Mouse (Mus musculus): Measurements from ENCODE around the gene Padi2. TPM values are rescaled to one million over a fixed set of nuclear protein-coding genes. Genes with fewer than 3 reads are reported as not detected.
A peak's percentile ranks its signal among the peaks of the same experiment; 100 is the strongest.

Padi2 gene
- polyA plus RNA-seq, 2 experiments, result 1.0 to 1.8 TPM

DNA sequence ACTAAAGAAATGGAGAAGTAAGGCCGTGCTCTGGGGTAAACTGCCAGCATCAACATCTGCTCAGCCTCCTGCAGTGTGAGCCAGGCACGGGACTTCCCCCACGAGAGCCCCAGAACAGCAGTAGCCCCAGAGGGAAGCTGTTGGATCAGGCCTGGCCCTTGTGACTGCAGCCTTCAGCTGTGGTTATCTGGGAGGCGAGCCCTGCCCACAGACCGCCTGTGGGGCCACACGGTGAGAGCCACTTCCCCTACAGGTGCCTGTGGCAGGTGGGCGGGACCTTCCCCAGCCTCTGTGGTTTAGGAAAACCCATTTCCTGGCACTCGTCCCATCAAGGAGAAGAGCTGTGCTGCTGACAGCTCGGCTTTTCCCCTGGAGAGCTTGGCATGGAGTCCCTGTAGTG, 77.3 kb downstream of the Padi2 start:
- Histone ChIP-seq H3K4me2 (ENCODE audit: low read depth) (no peak overlapping the region), H3K36me3 (replicated peaks; ENCODE audit: control insufficient read depth, insufficient read depth, low read depth) (peaks cover 6% of the 10 kb centered on the region), H3K9me3 (ENCODE audit: control insufficient read depth, low read length) (no peaks in the 10 kb centered on the region), H3K9ac (replicated peaks) (no peak overlapping the region), H3K27ac (no peak overlapping the region), H3K27me3 (ENCODE audit: control insufficient read depth, insufficient read depth, low read length) (no peaks in the 10 kb centered on the region), H3K4me1 (replicated peaks; ENCODE audit: control insufficient read depth in 2 of 2, insufficient read depth in 2 of 2, low read length in 1 of 2) (peaks cover 0 to 13% of the 10 kb centered on the region in 2 experiments; a peak in 2 of 4 replicates), H3K4me3 (ENCODE audit: insufficient read depth in 1 of 2, low read depth in 2 of 2, low read length in 2 of 2) (no peak overlapping the region)
- 1% methylated on average over 9 of the region's 9 CpGs for WGBS (ENCODE audit: insufficient replicate concordance)
- DNase-seq (ENCODE audit: low read depth in 3 of 3, low spot score in 3 of 3) (peak; percentile 28 to 39 (median 39)), ATAC-seq (ENCODE audit: insufficient read depth) (peak; percentile 17; the same call in 1 of the 2 replicates)
- TF ChIP-seq CTCF (IDR thresholded peaks at IDR 0.05; ENCODE audit: low read depth) (no peak), EP300 (IDR thresholded peaks at IDR 0.05; ENCODE audit: low read depth) (no peak)

DNA sequence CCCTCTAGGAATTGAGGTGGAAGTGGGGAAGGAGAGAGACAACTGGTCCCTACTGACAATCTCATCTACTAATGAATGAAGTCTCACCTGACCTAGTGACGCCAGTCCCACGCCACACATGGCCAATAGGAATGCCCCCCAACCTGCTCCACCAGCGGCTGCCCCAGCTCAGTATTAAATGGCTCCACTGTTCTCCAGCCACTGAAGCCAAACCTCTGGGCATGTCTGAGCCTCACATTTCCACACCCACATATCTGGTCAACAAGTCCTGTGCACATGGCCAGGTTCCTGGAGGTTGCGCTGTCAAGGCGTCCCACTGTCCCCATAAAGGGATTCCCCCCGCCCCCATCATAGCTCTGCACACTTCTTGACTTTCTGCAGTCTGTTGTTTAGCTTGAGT, 78.4 kb downstream of the Padi2 start:
- no peaks in the 10 kb centered on the region for H3K9me3 ChIP-seq (ENCODE audit: control insufficient read depth, low read length)
- TF ChIP-seq CTCF (IDR thresholded peaks at IDR 0.05; ENCODE audit: low read depth), result no peak
- TF ChIP-seq EP300 (IDR thresholded peaks at IDR 0.05; ENCODE audit: low read depth), result no peak
- 71% methylated on average over 6 of the region's 6 CpGs for WGBS (ENCODE audit: insufficient replicate concordance)
- no peaks in the 10 kb centered on the region for H3K36me3 ChIP-seq (replicated peaks; ENCODE audit: control insufficient read depth, insufficient read depth, low read depth)
- H3K27me3 ChIP-seq (ENCODE audit: control insufficient read depth, insufficient read depth, low read length), result no peaks in the 10 kb centered on the region
- H3K4me3 ChIP-seq (ENCODE audit: insufficient read depth in 1 of 2, low read depth in 2 of 2, low read length in 2 of 2), result no peak overlapping the region
- H3K27ac ChIP-seq, result no peak overlapping the region
- ATAC-seq (ENCODE audit: insufficient read depth) (no peak), DNase-seq (ENCODE audit: low read depth in 3 of 3, low spot score in 3 of 3) (no peak)
- no peak overlapping the region for H3K9ac ChIP-seq (replicated peaks)
- H3K4me2 ChIP-seq (ENCODE audit: low read depth), result no peak overlapping the region
- peaks cover 0 to 13% of the 10 kb centered on the region in 2 experiments; a peak in 2 of 4 replicates for H3K4me1 ChIP-seq (replicated peaks; ENCODE audit: control insufficient read depth in 2 of 2, insufficient read depth in 2 of 2, low read length in 1 of 2)

DNA sequence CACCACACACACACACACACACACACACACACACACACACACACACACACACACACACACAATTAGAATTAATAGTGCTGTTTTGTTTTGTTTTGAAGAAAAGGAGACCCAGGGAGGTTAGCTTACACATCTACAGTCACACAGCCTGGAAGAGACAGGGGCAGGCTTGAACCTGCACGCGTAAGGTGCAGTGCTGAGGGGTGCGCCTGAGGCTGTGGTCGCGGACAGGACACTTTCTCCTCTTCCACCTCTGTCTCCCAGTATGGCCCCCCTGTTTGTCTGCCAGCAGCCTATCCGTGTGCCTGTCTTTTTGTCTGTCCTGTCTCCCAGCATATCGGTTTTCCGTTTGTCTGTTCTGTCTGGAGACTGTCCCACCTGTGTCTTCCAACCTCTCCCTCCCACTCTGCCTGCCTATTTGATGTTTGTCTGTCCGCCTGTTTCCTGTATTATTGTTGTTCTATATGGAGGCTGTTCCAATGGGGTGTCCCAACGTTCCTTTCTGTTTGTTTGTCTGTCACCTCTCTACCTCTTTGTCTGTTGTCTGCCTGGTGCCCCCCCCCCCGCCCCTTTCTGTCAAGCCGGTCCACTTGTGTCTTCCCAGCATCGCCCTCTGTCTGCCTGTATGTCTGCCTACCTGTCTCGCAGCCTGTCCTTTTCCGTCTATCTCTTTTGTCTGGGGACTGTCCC, 80.0 kb downstream of the Padi2 start:
- H3K27ac ChIP-seq, result no peak overlapping the region
- no peaks in the 10 kb centered on the region for H3K9me3 ChIP-seq (ENCODE audit: control insufficient read depth, low read length)
- H3K4me1 ChIP-seq (replicated peaks; ENCODE audit: control insufficient read depth in 2 of 2, insufficient read depth in 2 of 2, low read length in 1 of 2), result peaks cover 0 to 13% of the 10 kb centered on the region in 2 experiments; a peak in 2 of 4 replicates
- TF ChIP-seq CTCF (IDR thresholded peaks at IDR 0.05; ENCODE audit: low read depth), result peak; percentile 46
- no peak for TF ChIP-seq EP300 (IDR thresholded peaks at IDR 0.05; ENCODE audit: low read depth)
- peak overlapping the region; percentile 92 for H3K4me2 ChIP-seq (ENCODE audit: low read depth)
- H3K9ac ChIP-seq (replicated peaks), result no peak overlapping the region
- no peaks in the 10 kb centered on the region for H3K27me3 ChIP-seq (ENCODE audit: control insufficient read depth, insufficient read depth, low read length)
- peak; percentile 17; the same call in 1 of the 2 replicates for ATAC-seq (ENCODE audit: insufficient read depth)
- WGBS (ENCODE audit: insufficient replicate concordance), result 27% methylated on average over 15 of the region's 15 CpGs
- H3K36me3 ChIP-seq (replicated peaks; ENCODE audit: control insufficient read depth, insufficient read depth, low read depth), result no peaks in the 10 kb centered on the region
- H3K4me3 ChIP-seq (ENCODE audit: insufficient read depth in 1 of 2, low read depth in 2 of 2, low read length in 2 of 2), result peak overlapping the region; percentile 64 to 71
- DNase-seq (ENCODE audit: low read depth in 3 of 3, low spot score in 3 of 3), result no peak

DNA sequence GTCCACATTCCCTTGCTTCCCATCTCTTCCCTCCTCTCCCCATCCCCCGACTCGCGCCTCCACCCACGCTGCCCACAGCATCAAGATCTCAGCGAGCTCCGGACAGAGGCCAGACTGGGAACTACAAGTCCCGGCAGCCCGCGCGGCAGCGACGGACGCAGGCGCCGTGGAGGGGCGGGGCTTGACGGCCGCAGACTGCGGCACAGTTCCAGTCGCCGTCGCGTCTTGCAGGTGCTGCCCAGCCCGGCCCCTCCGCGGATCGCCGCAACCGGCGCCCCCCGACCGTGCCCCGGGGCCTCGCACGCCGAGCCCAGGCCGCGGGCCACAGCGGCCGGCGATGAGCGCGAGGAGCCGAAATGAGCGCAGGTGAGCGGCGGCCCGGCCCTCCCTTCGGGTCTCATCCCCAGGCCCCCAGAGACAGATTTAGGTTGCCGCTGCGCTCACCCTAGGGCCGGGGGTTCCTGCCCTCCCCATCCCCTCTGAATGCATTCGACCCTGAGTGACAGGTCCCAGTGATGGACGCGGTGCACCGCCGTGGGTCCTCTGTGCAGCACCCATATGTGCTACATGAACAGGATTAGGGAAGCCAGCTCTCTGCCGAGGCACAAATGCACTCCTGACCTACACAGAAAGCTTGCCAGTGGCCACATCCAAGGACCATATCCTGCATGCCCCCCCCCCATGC, 80.7 kb downstream of the Padi2 start, which contains the start of gene Atp13a2:
Gene Atp13a2, plus strand, starts transcription at position 163 of the 685 bp plus-strand sequence.
- Histone ChIP-seq H3K27me3 (ENCODE audit: control insufficient read depth, insufficient read depth, low read length) (no peaks in the 10 kb centered on the region), H3K27ac (no peak within 1 kb of the TSS), H3K36me3 (replicated peaks; ENCODE audit: control insufficient read depth, insufficient read depth, low read depth) (no peaks in the 10 kb centered on the region), H3K4me1 (replicated peaks; ENCODE audit: control insufficient read depth in 2 of 2, insufficient read depth in 2 of 2, low read length in 1 of 2) (peaks cover 0 to 13% of the 10 kb centered on the region in 2 experiments; a peak in 2 of 4 replicates), H3K9me3 (ENCODE audit: control insufficient read depth, low read length) (no peaks in the 10 kb centered on the region), H3K4me2 (ENCODE audit: low read depth) (peak within 1 kb of the TSS; percentile 92), H3K9ac (replicated peaks) (peak within 1 kb of the TSS; percentile 63), H3K4me3 (ENCODE audit: insufficient read depth in 1 of 2, low read depth in 2 of 2, low read length in 2 of 2) (peak within 1 kb of the TSS; percentile 68 to 71)
- ATAC-seq (ENCODE audit: insufficient read depth) (peak; percentile 79), DNase-seq (ENCODE audit: low read depth in 3 of 3, low spot score in 3 of 3) (peak; percentile 61 to 62 (median 62))
- under 1% methylated on average over 54 of the region's 58 CpGs for WGBS (ENCODE audit: insufficient replicate concordance)
- TF ChIP-seq CTCF (IDR thresholded peaks at IDR 0.05; ENCODE audit: low read depth) (no peak), EP300 (IDR thresholded peaks at IDR 0.05; ENCODE audit: low read depth) (no peak)

DNA sequence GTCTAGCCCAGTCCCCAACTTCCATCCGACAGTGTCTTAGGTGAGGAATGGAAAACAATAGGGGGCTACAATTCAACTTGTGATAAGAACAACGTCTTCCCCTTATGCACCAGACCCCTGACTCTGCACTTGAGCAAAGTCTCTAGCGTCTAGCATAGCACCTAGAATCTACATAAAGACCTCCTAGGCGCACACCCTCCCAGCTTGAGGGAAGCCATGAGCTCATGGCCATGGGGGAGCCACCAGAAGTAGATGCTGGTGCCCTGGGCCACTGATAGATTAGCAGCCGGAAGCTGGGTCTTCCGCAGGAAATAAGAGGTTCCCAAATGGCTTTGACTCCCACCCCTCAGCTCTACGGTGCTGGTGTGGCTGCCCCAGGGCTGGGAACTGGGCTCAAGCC, 81.3 kb downstream of the Padi2 start:
- ATAC-seq (ENCODE audit: insufficient read depth) (no peak; the same call in 1 of the 2 replicates), DNase-seq (ENCODE audit: low read depth in 3 of 3, low spot score in 3 of 3) (no peak)
- H3K4me2 ChIP-seq (ENCODE audit: low read depth), result peak overlapping the region; percentile 92
- H3K27me3 ChIP-seq (ENCODE audit: control insufficient read depth, insufficient read depth, low read length), result no peaks in the 10 kb centered on the region
- H3K4me3 ChIP-seq (ENCODE audit: insufficient read depth in 1 of 2, low read depth in 2 of 2, low read length in 2 of 2), result peak overlapping the region; percentile 68 to 71
- TF ChIP-seq EP300 (IDR thresholded peaks at IDR 0.05; ENCODE audit: low read depth) (no peak), CTCF (IDR thresholded peaks at IDR 0.05; ENCODE audit: low read depth) (no peak)
- H3K9me3 ChIP-seq (ENCODE audit: control insufficient read depth, low read length), result no peaks in the 10 kb centered on the region
- no peaks in the 10 kb centered on the region for H3K36me3 ChIP-seq (replicated peaks; ENCODE audit: control insufficient read depth, insufficient read depth, low read depth)
- peak overlapping the region; percentile 63 for H3K9ac ChIP-seq (replicated peaks)
- no peak overlapping the region for H3K27ac ChIP-seq
- 3% methylated on average over 7 of the region's 7 CpGs for WGBS (ENCODE audit: insufficient replicate concordance)
- peaks cover 0 to 13% of the 10 kb centered on the region in 2 experiments; a peak in 2 of 4 replicates for H3K4me1 ChIP-seq (replicated peaks; ENCODE audit: control insufficient read depth in 2 of 2, insufficient read depth in 2 of 2, low read length in 1 of 2)

All from liver, embryonic 14.5 days (tissue).